ENCODE assay signal across 8 mouse cellular contexts in the genomic region with DNA sequence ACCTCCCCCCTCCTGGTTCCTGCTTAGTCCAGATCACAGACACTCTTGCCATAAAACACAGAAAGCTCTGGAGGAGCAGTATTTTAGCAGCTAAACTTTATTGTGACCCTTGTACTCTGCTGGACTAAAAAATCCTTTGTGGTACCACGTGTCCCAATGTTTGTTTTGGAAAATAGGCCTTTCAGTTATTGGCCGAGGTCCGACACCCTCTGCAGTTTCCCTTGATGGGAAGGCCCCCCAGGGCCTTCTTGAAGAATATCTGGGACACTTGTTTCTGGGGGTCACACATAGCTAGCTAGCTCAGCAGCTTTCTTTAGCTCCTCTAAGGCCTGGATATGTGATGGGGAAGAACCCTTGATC. TPM values are rescaled to one million over a fixed set of nuclear protein-coding genes. Genes with fewer than 3 reads are reported as not detected.
DNase-seq lines count a peak whose midpoint lies in the region; ATAC-seq lines count a peak whose summit lies in the region.

No protein-coding gene starts in this region.

- H3K9ac ChIP-seq in intestine, embryonic 16.5 days (ENCODE audit: low read depth, low read length) = peak overlapping the region; percentile 80
- peak overlapping the region; percentile 84 for H3K9ac ChIP-seq in midbrain, embryonic 13.5 days (replicated peaks)

- peaks cover 30% of the 10 kb centered on the region for H3K36me3 ChIP-seq in forebrain, embryonic 10.5 days (replicated peaks)
- H3K36me3 ChIP-seq in intestine, embryonic 16.5 days (ENCODE audit: control insufficient read depth, insufficient read depth, low read length) = no peaks in the 10 kb centered on the region
- peaks cover 13% of the 10 kb centered on the region for H3K36me3 ChIP-seq in midbrain, embryonic 13.5 days

- peak overlapping the region; percentile 93 for H3K4me2 ChIP-seq in intestine, embryonic 16.5 days (ENCODE audit: low read depth, low read length)
- peak overlapping the region; percentile 78 for H3K4me2 ChIP-seq in midbrain, embryonic 13.5 days (replicated peaks)

- no peak for ATAC-seq in intestine, embryonic 16.5 days
- peak; percentile 1; the same call in 1 of the 2 replicates for ATAC-seq in midbrain, embryonic 13.5 days

- WGBS in forebrain, embryonic 10.5 days = 57% methylated on average over 3 of the region's 3 CpGs
- WGBS in intestine, embryonic 16.5 days = 64% methylated on average over 3 of the region's 3 CpGs
- WGBS in midbrain, embryonic 13.5 days = 35% methylated on average over 3 of the region's 3 CpGs

- intact Hi-C loops in heart, postnatal 10 days (cut with DNase I) = loop anchor here (5.0 kb wide), 1 partner anchor 35 kb away; no protein-coding TSS in a partner anchor

- H3K27me3 ChIP-seq in forebrain, embryonic 10.5 days (ENCODE audit: poor library complexity, severe bottlenecking) = peaks cover 43% of the 10 kb centered on the region
- H3K27me3 ChIP-seq in intestine, embryonic 16.5 days (replicated peaks; ENCODE audit: control insufficient read depth, insufficient read depth, low read length) = 0 out of 2 replicates have a peak, but pooled peaks cover 3% of the 10 kb centered on the region
- peaks cover 10% of the 10 kb centered on the region for H3K27me3 ChIP-seq in midbrain, embryonic 13.5 days

- peak overlapping the region; percentile 87 for H3K27ac ChIP-seq in forebrain, embryonic 10.5 days
- peak overlapping the region; percentile 19; the same call in 1 of the 2 replicates for H3K27ac ChIP-seq in intestine, embryonic 16.5 days (ENCODE audit: low read length)
- peak overlapping the region; percentile 67; the same call in 1 of the 2 replicates for H3K27ac ChIP-seq in midbrain, embryonic 13.5 days

- peaks cover 35% of the 10 kb centered on the region for H3K4me1 ChIP-seq in forebrain, embryonic 10.5 days
- H3K4me1 ChIP-seq in intestine, embryonic 16.5 days (ENCODE audit: control insufficient read depth, insufficient read depth, low read length) = peaks cover 14% of the 10 kb centered on the region
- peaks cover 27% of the 10 kb centered on the region for H3K4me1 ChIP-seq in midbrain, embryonic 13.5 days (replicated peaks)

- peak; percentile 46 for DNase-seq in heart, adult 8-10 months (ENCODE audit: low spot score)
- DNase-seq in heart, postnatal 10 days = no peak
- DNase-seq in forebrain, embryonic 10.5 days (ENCODE audit: extremely low spot score, low spot score) = no peak
- DNase-seq in gastrocnemius, adult 8-10 months (ENCODE audit: low spot score in 2 of 2) = no peak
- no peak for DNase-seq in ovary, postnatal 10 days (ENCODE audit: low spot score)
- DNase-seq in gastrocnemius, postnatal 4 days (ENCODE audit: low spot score in 2 of 2) = no peak

- peak overlapping the region; percentile 66 for H3K4me3 ChIP-seq in forebrain, embryonic 10.5 days
- peak overlapping the region; percentile 71 for H3K4me3 ChIP-seq in intestine, embryonic 16.5 days (ENCODE audit: low read length)
- peak overlapping the region; percentile 59 for H3K4me3 ChIP-seq in midbrain, embryonic 13.5 days (replicated peaks)

- H3K9me3 ChIP-seq in forebrain, embryonic 10.5 days = no peaks in the 10 kb centered on the region; the same call in 1 of the 2 replicates
- no peaks in the 10 kb centered on the region for H3K9me3 ChIP-seq in intestine, embryonic 16.5 days (ENCODE audit: control insufficient read depth, low read length)
- 0 out of 2 replicates have a peak, but pooled peaks cover 3% of the 10 kb centered on the region for H3K9me3 ChIP-seq in midbrain, embryonic 13.5 days

RNA-seq across cellular contexts. Expression of gene Bok, which starts 1.5 kb away (rescaled TPM):
- 1 to 10 TPM; 2.5 to 3.0 (median 2.6) TPM for total RNA-seq in heart, adult 8-10 months (2022)
- 10 to 100 TPM; 10.2 to 10.4 TPM for total RNA-seq in heart, postnatal 10 days (2021)
- 50.9 and 55.3 TPM in 2 replicates for polyA plus RNA-seq in forebrain, embryonic 10.5 days (2016; fragmentation: Nextera tagmentation; extraction: Ambion mirVana)
- 44.7 and 53.0 TPM in 2 replicates for polyA plus RNA-seq in intestine, embryonic 16.5 days (2015; fragmentation: Nextera tagmentation; extraction: Ambion mirVana)
- polyA plus RNA-seq in midbrain, embryonic 13.5 days (2015; fragmentation: Nextera tagmentation; extraction: Ambion mirVana) = 59.1 and 61.2 TPM in 2 replicates
- 1 to 10 TPM in 3 of 4 experiments, under 1 TPM in 1; 0.41 to 1.2 (median 1.0) TPM for total RNA-seq in gastrocnemius, adult 8-10 months (2022)
- 10 to 100 TPM in 1 of 2 experiments, 1 to 10 TPM in 1; 9.4 to 11.4 TPM for total RNA-seq in gastrocnemius, postnatal 4 days (2021)

RNA-seq across cellular contexts. Expression of gene Stk25, which starts 28.5 kb away (rescaled TPM):
- 100 to 1,000 TPM in 1 of 4 experiments, 10 to 100 TPM in 3; 83.1 to 100 (median 91.5) TPM for total RNA-seq in heart, adult 8-10 months (2022)
- total RNA-seq in heart, postnatal 10 days (2021) = 100 to 1,000 TPM; 135 to 138 TPM
- 156 and 166 TPM in 2 replicates for polyA plus RNA-seq in forebrain, embryonic 10.5 days (2016; fragmentation: Nextera tagmentation; extraction: Ambion mirVana)
- 164 and 171 TPM in 2 replicates for polyA plus RNA-seq in intestine, embryonic 16.5 days (2015; fragmentation: Nextera tagmentation; extraction: Ambion mirVana)
- polyA plus RNA-seq in midbrain, embryonic 13.5 days (2015; fragmentation: Nextera tagmentation; extraction: Ambion mirVana) = 280 and 291 TPM in 2 replicates
- 100 to 1,000 TPM in 2 of 4 experiments, 10 to 100 TPM in 2; 89.9 to 104 (median 96.5) TPM for total RNA-seq in gastrocnemius, adult 8-10 months (2022)
- 100 to 1,000 TPM; 128 to 141 TPM for total RNA-seq in gastrocnemius, postnatal 4 days (2021)

Comparison
In these comparisons a context has a peak if more than half of its experiments do, and no peak if none do; other contexts are left out.
1. H3K27ac ChIP-seq: peak in every context shown above with its lines; median percentile 87 in forebrain, embryonic 10.5 days; 67 in midbrain, embryonic 13.5 days; 19 in intestine, embryonic 16.5 days.